Mouse (Mus musculus) embryonic facial prominence, embryonic 10.5 days (tissue): ENCODE measurements around the gene Tmem116. TPM values are rescaled to one million over a fixed set of nuclear protein-coding genes. Genes with fewer than 3 reads are reported as not detected.

Experiments used
- DNase-seq: peaks from one replicate; pipeline ENCODE4 v3.0.0-alpha.2; 2017; ENCODE audit warnings: low spot score
- H3K27ac ChIP-seq: fragments of 300-500 bp; sonication (generic); replicated peaks from 2 replicates; pipeline ENCODE4 v1.5.1; 2016; ENCODE audit warnings: mild to moderate bottlenecking
- H3K27me3 ChIP-seq: fragments of 300-500 bp; sonication (generic); replicated peaks from 2 replicates; pipeline ENCODE4 v1.6.1; 2016; ENCODE audit warnings: low read depth, mild to moderate bottlenecking; ENCODE audit not compliant: poor library complexity, severe bottlenecking
- H3K36me3 ChIP-seq: fragments of 300-500 bp; sonication (generic); replicated peaks from 2 replicates; pipeline ENCODE4 v1.6.1; 2016; ENCODE audit warnings: mild to moderate bottlenecking, moderate library complexity
- H3K4me1 ChIP-seq: fragments of 300-500 bp; sonication (generic); 2 replicates; pipeline ENCODE4 v1.6.1; 2016
- H3K4me3 ChIP-seq: fragments of 300-500 bp; sonication (generic); 2 replicates; pipeline ENCODE4 v1.5.1; 2016; ENCODE audit warnings: mild to moderate bottlenecking, moderate library complexity
- H3K9me3 ChIP-seq: fragments of 300-500 bp; sonication (generic); 2 replicates; pipeline ENCODE4 v1.6.1; 2016; ENCODE audit warnings: mild to moderate bottlenecking
- WGBS: fragments of 180-500 bp; shearing (Covaris S2); methylation state at CpG from one replicate; pipeline ENCODE4 v1.1.7; 2016; 5-methylcytosine and 5-hydroxymethylcytosine counted together
- polyA plus RNA-seq: library from polyadenylated mRNA; unstranded; fragments of >200 nt; fragmentation: Nextera tagmentation; extraction: Ambion mirVana; gene quantifications from 2 replicates; pipeline ENCODE4 v1.2.1, GENCODE M21; 2016

Gene Tmem116
- 0.91 and 1.0 TPM in 2 replicates for polyA plus RNA-seq

GRCm38 (mm10) chr5:121451644-121452025 lies at the start of gene Tmem116:
Gene Tmem116 (plus strand): TSS chr5:121451893.
- Histone ChIP-seq H3K9me3 (no peaks in the 10 kb centered on the region), H3K36me3 (peaks cover 36% of the 10 kb centered on the region), H3K27ac (peak within 1 kb of the TSS; percentile 94), H3K27me3 (no peaks in the 10 kb centered on the region), H3K4me3 (peak within 1 kb of the TSS; percentile 82), H3K4me1 (peaks cover 30% of the 10 kb centered on the region)
- under 1% methylated on average over 17 of the region's 17 CpGs for WGBS
- peak; percentile 60 for DNase-seq

- 90% methylated on average over 8 of the region's 8 CpGs for WGBS
- Histone ChIP-seq H3K4me1 (no peaks in the 10 kb centered on the region), H3K27ac (no peak overlapping the region), H3K36me3 (peaks cover 91% of the 10 kb centered on the region), H3K4me3 (no peak overlapping the region), H3K9me3 (no peaks in the 10 kb centered on the region), H3K27me3 (no peaks in the 10 kb centered on the region)
- DNase-seq, result no peak
Observed at GRCm38 (mm10) chr5:121407856-121408255, 43.8 kb upstream of the Tmem116 start.

- WGBS, result 96% methylated on average over 4 of the region's 4 CpGs
- no peak for DNase-seq
- H3K27me3 ChIP-seq, result no peaks in the 10 kb centered on the region
- H3K9me3 ChIP-seq, result no peaks in the 10 kb centered on the region
- peaks cover 100% of the 10 kb centered on the region for H3K36me3 ChIP-seq
- no peak overlapping the region for H3K4me3 ChIP-seq
- no peak overlapping the region for H3K27ac ChIP-seq
- no peaks in the 10 kb centered on the region for H3K4me1 ChIP-seq
Observed at GRCm38 (mm10) chr5:121410975-121411374, 40.7 kb upstream of the Tmem116 start.

- H3K4me3 ChIP-seq, result no peak overlapping the region
- peaks cover 100% of the 10 kb centered on the region for H3K36me3 ChIP-seq
- DNase-seq, result no peak
- WGBS, result 95% methylated on average over 9 of the region's 9 CpGs
- no peaks in the 10 kb centered on the region for H3K27me3 ChIP-seq
- no peaks in the 10 kb centered on the region for H3K4me1 ChIP-seq
- no peak overlapping the region for H3K27ac ChIP-seq
- H3K9me3 ChIP-seq, result no peaks in the 10 kb centered on the region
Observed at GRCm38 (mm10) chr5:121420721-121421120, 31.0 kb upstream of the Tmem116 start.

- H3K9me3 ChIP-seq, result no peaks in the 10 kb centered on the region
- H3K4me3 ChIP-seq, result no peak overlapping the region
- no peak for DNase-seq
- H3K27me3 ChIP-seq, result no peaks in the 10 kb centered on the region
- H3K27ac ChIP-seq, result no peak overlapping the region
- 93% methylated on average over 6 of the region's 6 CpGs for WGBS
- H3K36me3 ChIP-seq, result peaks cover 100% of the 10 kb centered on the region
- H3K4me1 ChIP-seq, result no peaks in the 10 kb centered on the region
Observed at GRCm38 (mm10) chr5:121422787-121423186, 28.9 kb upstream of the Tmem116 start.

GRCm38 (mm10) chr5:121423297-121423696 lies 28.4 kb upstream of the Tmem116 start:
- H3K27me3 ChIP-seq, result no peaks in the 10 kb centered on the region
- DNase-seq, result no peak
- no peaks in the 10 kb centered on the region for H3K4me1 ChIP-seq
- H3K9me3 ChIP-seq, result no peaks in the 10 kb centered on the region
- H3K36me3 ChIP-seq, result peaks cover 100% of the 10 kb centered on the region
- H3K4me3 ChIP-seq, result no peak overlapping the region
- H3K27ac ChIP-seq, result no peak overlapping the region
- 85% methylated on average over 10 of the region's 10 CpGs for WGBS

- Histone ChIP-seq H3K4me1 (no peaks in the 10 kb centered on the region), H3K27me3 (no peaks in the 10 kb centered on the region), H3K36me3 (peaks cover 100% of the 10 kb centered on the region), H3K9me3 (no peaks in the 10 kb centered on the region), H3K4me3 (no peak overlapping the region), H3K27ac (no peak overlapping the region)
- no peak for DNase-seq
- WGBS, result 89% methylated on average over 3 of the region's 3 CpGs
Observed at GRCm38 (mm10) chr5:121428954-121429353, 22.7 kb upstream of the Tmem116 start.

GRCm38 (mm10) chr5:121438131-121438530 lies 13.6 kb upstream of the Tmem116 start:
- Histone ChIP-seq H3K36me3 (peaks cover 100% of the 10 kb centered on the region), H3K9me3 (no peaks in the 10 kb centered on the region), H3K27me3 (no peaks in the 10 kb centered on the region), H3K27ac (no peak overlapping the region), H3K4me3 (no peak overlapping the region), H3K4me1 (no peaks in the 10 kb centered on the region)
- WGBS, result 89% methylated on average over 5 of the region's 5 CpGs
- no peak for DNase-seq

GRCm38 (mm10) chr5:121438756-121439155 lies 12.9 kb upstream of the Tmem116 start:
- H3K36me3 ChIP-seq, result peaks cover 100% of the 10 kb centered on the region
- H3K4me3 ChIP-seq, result no peak overlapping the region
- no peaks in the 10 kb centered on the region for H3K9me3 ChIP-seq
- H3K4me1 ChIP-seq, result no peaks in the 10 kb centered on the region
- H3K27me3 ChIP-seq, result no peaks in the 10 kb centered on the region
- no peak for DNase-seq
- no peak overlapping the region for H3K27ac ChIP-seq
- WGBS, result 93% methylated on average over 11 of the region's 11 CpGs

GRCm38 (mm10) chr5:121443548-121443947 lies 8.1 kb upstream of the Tmem116 start:
- Histone ChIP-seq H3K36me3 (peaks cover 100% of the 10 kb centered on the region), H3K27ac (no peak overlapping the region), H3K4me3 (no peak overlapping the region), H3K27me3 (no peaks in the 10 kb centered on the region), H3K4me1 (no peaks in the 10 kb centered on the region), H3K9me3 (no peaks in the 10 kb centered on the region)
- 91% methylated on average over 3 of the region's 3 CpGs for WGBS
- DNase-seq, result peak; percentile 47

- DNase-seq, result no peak
- peaks cover 100% of the 10 kb centered on the region for H3K36me3 ChIP-seq
- no peak overlapping the region for H3K27ac ChIP-seq
- H3K27me3 ChIP-seq, result no peaks in the 10 kb centered on the region
- no peaks in the 10 kb centered on the region for H3K4me1 ChIP-seq
- no peak overlapping the region for H3K4me3 ChIP-seq
- WGBS, result 90% methylated on average over 5 of the region's 5 CpGs
- no peaks in the 10 kb centered on the region for H3K9me3 ChIP-seq
Observed at GRCm38 (mm10) chr5:121444870-121445269, 6.8 kb upstream of the Tmem116 start.

- Histone ChIP-seq H3K36me3 (peaks cover 67% of the 10 kb centered on the region), H3K9me3 (no peaks in the 10 kb centered on the region), H3K27ac (no peak overlapping the region), H3K4me3 (no peak overlapping the region), H3K27me3 (no peaks in the 10 kb centered on the region), H3K4me1 (peaks cover 20% of the 10 kb centered on the region)
- DNase-seq, result peak; percentile 29
- WGBS, result 93% methylated on average over 3 of the region's 3 CpGs
Observed at GRCm38 (mm10) chr5:121448450-121448849, 3.2 kb upstream of the Tmem116 start.

- no peak overlapping the region for H3K27ac ChIP-seq
- peaks cover 52% of the 10 kb centered on the region for H3K36me3 ChIP-seq
- H3K4me3 ChIP-seq, result no peak overlapping the region
- no peaks in the 10 kb centered on the region for H3K9me3 ChIP-seq
- WGBS, result 69% methylated on average over 6 of the region's 6 CpGs
- H3K4me1 ChIP-seq, result peaks cover 30% of the 10 kb centered on the region
- peak; percentile 28 for DNase-seq
- H3K27me3 ChIP-seq, result no peaks in the 10 kb centered on the region
Observed at GRCm38 (mm10) chr5:121449976-121450375, 1.7 kb upstream of the Tmem116 start.

GRCm38 (mm10) chr5:121450476-121450875 lies 1.2 kb upstream of the Tmem116 start:
- Histone ChIP-seq H3K27me3 (no peaks in the 10 kb centered on the region), H3K9me3 (no peaks in the 10 kb centered on the region), H3K36me3 (peaks cover 47% of the 10 kb centered on the region), H3K4me1 (peaks cover 30% of the 10 kb centered on the region), H3K4me3 (peak overlapping the region; percentile 82; the same call in 1 of the 2 replicates), H3K27ac (no peak overlapping the region)
- no peak for DNase-seq
- 84% methylated on average over 9 of the region's 9 CpGs for WGBS
